Mouse (Mus musculus) thymus, postnatal 25 days (tissue): ENCODE measurements around the gene Gpr35.
"Not testable (repeated sequence)": the region's sequence is repeated elsewhere in the genome, so short reads cannot be mapped to it uniquely, and the experiment has no call there.

ENCODE experiments used
- DNase-seq: peaks from one replicate; pipeline ENCODE4 v3.0.0; 2022

Gpr35 gene

GRCm38 (mm10) chr1:92934182-92934827, 16.4 kb upstream of the Gpr35 start, which contains the start of gene Capn10:
Gene Capn10 (plus strand): TSS chr1:92934376.
- peak; percentile 90 for DNase-seq

GRCm38 (mm10) chr1:92935054-92935962, 15.4 kb upstream of the Gpr35 start:
- DNase-seq, result no peak

GRCm38 (mm10) chr1:92935977-92936376, 14.7 kb upstream of the Gpr35 start:
- DNase-seq, result no peak

- DNase-seq, result no peak
Observed at GRCm38 (mm10) chr1:92936467-92936866, 14.2 kb upstream of the Gpr35 start.

GRCm38 (mm10) chr1:92937797-92938196, 12.9 kb upstream of the Gpr35 start:
- DNase-seq, result no peak

GRCm38 (mm10) chr1:92939746-92940145, 10.9 kb upstream of the Gpr35 start:
- DNase-seq, result no peak

- no peak for DNase-seq
Observed at GRCm38 (mm10) chr1:92943219-92943989, 7.3 kb upstream of the Gpr35 start.

GRCm38 (mm10) chr1:92947966-92948365, 2.7 kb upstream of the Gpr35 start:
- no peak for DNase-seq

GRCm38 (mm10) chr1:92949426-92949825, 1.2 kb upstream of the Gpr35 start:
- no peak for DNase-seq

GRCm38 (mm10) chr1:92953641-92954040, 3.0 kb downstream of the Gpr35 start:
- no peak for DNase-seq

- DNase-seq, result peak; percentile 74
Observed at GRCm38 (mm10) chr1:92956571-92957335, 6.1 kb downstream of the Gpr35 start.

GRCm38 (mm10) chr1:92958999-92959398, 8.3 kb downstream of the Gpr35 start:
- no peak for DNase-seq

GRCm38 (mm10) chr1:92970791-92971190, 20.1 kb downstream of the Gpr35 start:
- not testable (repeated sequence) for DNase-seq

GRCm38 (mm10) chr1:92971879-92972795, 21.5 kb downstream of the Gpr35 start:
- DNase-seq, result no peak

GRCm38 (mm10) chr1:92972854-92973253, 22.2 kb downstream of the Gpr35 start:
- peak; percentile 7 for DNase-seq

GRCm38 (mm10) chr1:92976141-92976566, 25.5 kb downstream of the Gpr35 start:
- no peak for DNase-seq

GRCm38 (mm10) chr1:92978645-92979044, 28.0 kb downstream of the Gpr35 start:
- no peak for DNase-seq

GRCm38 (mm10) chr1:92979073-92979602, 28.5 kb downstream of the Gpr35 start:
- no peak for DNase-seq

GRCm38 (mm10) chr1:92981056-92981845, 30.6 kb downstream of the Gpr35 start:
- DNase-seq, result no peak

GRCm38 (mm10) chr1:92982931-92983605, 32.4 kb downstream of the Gpr35 start:
- DNase-seq, result no peak
